Mouse (Mus musculus) liver, embryonic 11.5 days (tissue): ENCODE results near the gene Gm49425. TPM values are rescaled to one million over a fixed set of nuclear protein-coding genes. Genes with fewer than 3 reads are reported as not detected.

Experiments
- ATAC-seq: fragments of 200-750 bp; cut with Nextera tagmentation; replicated peaks from 2 replicates; pipeline ENCODE4 v1.8.0; 2017; ENCODE audit warnings: moderate number of reproducible peaks, mild to moderate bottlenecking, moderate TSS enrichment, moderate library complexity; ENCODE audit not compliant: low FRiP score
- DNase-seq: peaks from one replicate; pipeline ENCODE4 v3.0.0-alpha.2; 2017; ENCODE audit warnings: low spot score
- H3K27ac ChIP-seq: fragments of 300-500 bp; sonication (generic); 2 replicates; pipeline ENCODE4 v1.5.1; 2014; ENCODE audit warnings: mild to moderate bottlenecking, low read depth, low read length, control low read depth
- H3K27me3 ChIP-seq: fragments of 300-500 bp; sonication (generic); replicated peaks from 2 replicates; pipeline ENCODE4 v1.6.1; 2014; ENCODE audit warnings: low read length, mixed read lengths; ENCODE audit not compliant: control insufficient read depth, insufficient read depth
- H3K36me3 ChIP-seq: fragments of 300-500 bp; sonication (generic); 2 replicates; pipeline ENCODE4 v1.6.1; 2014; ENCODE audit warnings: mild to moderate bottlenecking, low read length, moderate library complexity, mixed read lengths; ENCODE audit not compliant: control insufficient read depth, insufficient read depth
- H3K4me1 ChIP-seq: fragments of 300-500 bp; sonication (generic); replicated peaks from 2 replicates; pipeline ENCODE4 v1.6.1; 2014; ENCODE audit warnings: low read length, mixed read lengths; ENCODE audit not compliant: control insufficient read depth, insufficient read depth
- H3K4me2 ChIP-seq: fragments of 300-500 bp; sonication (generic); 2 replicates; pipeline ENCODE4 v1.6.1; 2014; ENCODE audit warnings: mild to moderate bottlenecking, control low read depth, moderate library complexity
- H3K4me3 ChIP-seq: fragments of 300-500 bp; sonication (generic); 2 replicates; pipeline ENCODE4 v1.5.1; 2014; ENCODE audit warnings: low read depth, low read length, control low read depth
- H3K9ac ChIP-seq: fragments of 300-500 bp; sonication (generic); 2 replicates; pipeline ENCODE4 v1.6.1; 2014; ENCODE audit warnings: low read depth, low read length, control low read depth
- H3K9me3 ChIP-seq: fragments of 300-500 bp; sonication (generic); 2 replicates; pipeline ENCODE4 v1.6.1; 2016; ENCODE audit warnings: low read length, inconsistent platforms, mixed read lengths; ENCODE audit not compliant: control insufficient read depth
- WGBS: fragments of 180-500 bp; shearing (Covaris S2); extraction: QIAGEN DNeasy Blood & Tissue Kit; methylation state at CpG from one replicate; pipeline ENCODE4 v1.1.7; 2014; 5-methylcytosine and 5-hydroxymethylcytosine counted together
- polyA plus RNA-seq: library from polyadenylated mRNA; unstranded; fragments of >200 nt; fragmentation: Nextera tagmentation; extraction: Ambion mirVana; gene quantifications from 2 replicates; pipeline ENCODE4 v1.2.1, GENCODE M21; 2014

Gm49425 gene
- polyA plus RNA-seq, 1 experiment from 2014 or later = not detected

GRCm38 (mm10) chr15:101495266-101495665 lies 21.8 kb downstream of the Gm49425 start:
- Histone ChIP-seq H3K9me3 (no peaks in the 10 kb centered on the region), H3K4me3 (no peak overlapping the region), H3K27me3 (no peaks in the 10 kb centered on the region), H3K9ac (no peak overlapping the region), H3K27ac (no peak overlapping the region), H3K4me2 (no peak overlapping the region), H3K36me3 (no peaks in the 10 kb centered on the region), H3K4me1 (no peaks in the 10 kb centered on the region; the same call in 1 of the 2 replicates)
- 81% methylated on average over 8 of the region's 8 CpGs for WGBS
- ATAC-seq (no peak), DNase-seq (no peak)

GRCm38 (mm10) chr15:101494203-101494602 lies 22.9 kb downstream of the Gm49425 start:
- WGBS = 37% methylated on average over 1 of the region's 1 CpGs
- no peaks in the 10 kb centered on the region for H3K27me3 ChIP-seq
- H3K36me3 ChIP-seq = no peaks in the 10 kb centered on the region
- no peak for DNase-seq
- no peak overlapping the region for H3K4me2 ChIP-seq
- no peak for ATAC-seq
- no peak overlapping the region for H3K27ac ChIP-seq
- no peaks in the 10 kb centered on the region; the same call in 1 of the 2 replicates for H3K4me1 ChIP-seq
- no peaks in the 10 kb centered on the region for H3K9me3 ChIP-seq
- no peak overlapping the region for H3K4me3 ChIP-seq
- H3K9ac ChIP-seq = no peak overlapping the region

- Histone ChIP-seq H3K36me3 (no peaks in the 10 kb centered on the region), H3K9me3 (no peaks in the 10 kb centered on the region), H3K27ac (no peak overlapping the region), H3K4me1 (no peaks in the 10 kb centered on the region; the same call in 1 of the 2 replicates), H3K4me3 (no peak overlapping the region), H3K9ac (no peak overlapping the region), H3K27me3 (no peaks in the 10 kb centered on the region), H3K4me2 (no peak overlapping the region)
- WGBS = 89% methylated on average over 6 of the region's 6 CpGs
- no peak for DNase-seq
- ATAC-seq = no peak
These were observed 23.3 kb downstream of the Gm49425 start for GRCm38 (mm10) chr15:101493713-101494112.

GRCm38 (mm10) chr15:101492718-101493117 lies 24.3 kb downstream of the Gm49425 start:
- H3K27ac ChIP-seq = no peak overlapping the region
- H3K9ac ChIP-seq = no peak overlapping the region
- no peaks in the 10 kb centered on the region for H3K36me3 ChIP-seq
- no peak for ATAC-seq
- DNase-seq = no peak
- no peak overlapping the region for H3K4me2 ChIP-seq
- WGBS = 52% methylated on average over 8 of the region's 8 CpGs
- no peaks in the 10 kb centered on the region; the same call in 1 of the 2 replicates for H3K4me1 ChIP-seq
- no peaks in the 10 kb centered on the region for H3K27me3 ChIP-seq
- H3K4me3 ChIP-seq = no peak overlapping the region
- H3K9me3 ChIP-seq = no peaks in the 10 kb centered on the region

GRCm38 (mm10) chr15:101491431-101491830 lies 25.6 kb downstream of the Gm49425 start, which contains the start of gene Krt83:
Gene Krt83, minus strand, starts transcription at chr15:101491512.
- H3K9ac ChIP-seq = no peak within 1 kb of the TSS
- H3K4me3 ChIP-seq = no peak within 1 kb of the TSS
- no peaks in the 10 kb centered on the region for H3K36me3 ChIP-seq
- H3K4me1 ChIP-seq = no peaks in the 10 kb centered on the region; the same call in 1 of the 2 replicates
- no peak within 1 kb of the TSS for H3K4me2 ChIP-seq
- WGBS = 81% methylated on average over 6 of the region's 6 CpGs
- H3K9me3 ChIP-seq = no peaks in the 10 kb centered on the region
- H3K27ac ChIP-seq = no peak within 1 kb of the TSS
- no peaks in the 10 kb centered on the region for H3K27me3 ChIP-seq
- no peak for ATAC-seq
- DNase-seq = no peak

GRCm38 (mm10) chr15:101485911-101486635 lies 31.0 kb downstream of the Gm49425 start:
- H3K27ac ChIP-seq = no peak overlapping the region
- H3K9ac ChIP-seq = no peak overlapping the region
- ATAC-seq (no peak), DNase-seq (no peak)
- no peak overlapping the region for H3K4me2 ChIP-seq
- H3K27me3 ChIP-seq = no peaks in the 10 kb centered on the region
- no peak overlapping the region for H3K4me3 ChIP-seq
- no peaks in the 10 kb centered on the region for H3K36me3 ChIP-seq
- no peaks in the 10 kb centered on the region for H3K9me3 ChIP-seq
- WGBS = 73% methylated on average over 11 of the region's 11 CpGs
- no peaks in the 10 kb centered on the region for H3K4me1 ChIP-seq

GRCm38 (mm10) chr15:101484939-101485338 lies 32.1 kb downstream of the Gm49425 start:
- H3K9ac ChIP-seq = no peak overlapping the region
- H3K4me3 ChIP-seq = no peak overlapping the region
- no peak overlapping the region for H3K27ac ChIP-seq
- no peak overlapping the region for H3K4me2 ChIP-seq
- no peak for ATAC-seq
- no peak for DNase-seq
- peaks cover under 1% of the 10 kb centered on the region; the same call in 1 of the 2 replicates for H3K27me3 ChIP-seq
- H3K9me3 ChIP-seq = no peaks in the 10 kb centered on the region
- H3K4me1 ChIP-seq = no peaks in the 10 kb centered on the region
- 57% methylated on average over 1 of the region's 1 CpGs for WGBS
- H3K36me3 ChIP-seq = no peaks in the 10 kb centered on the region

GRCm38 (mm10) chr15:101483646-101484045 lies 33.4 kb downstream of the Gm49425 start:
- Histone ChIP-seq H3K27ac (no peak overlapping the region), H3K27me3 (peaks cover 13% of the 10 kb centered on the region), H3K4me1 (no peaks in the 10 kb centered on the region), H3K9me3 (no peaks in the 10 kb centered on the region), H3K4me2 (no peak overlapping the region), H3K4me3 (no peak overlapping the region), H3K36me3 (no peaks in the 10 kb centered on the region), H3K9ac (no peak overlapping the region)
- DNase-seq (no peak), ATAC-seq (no peak)
- WGBS = 77% methylated on average over 1 of the region's 1 CpGs

- Histone ChIP-seq H3K4me1 (no peaks in the 10 kb centered on the region), H3K27ac (no peak overlapping the region), H3K36me3 (no peaks in the 10 kb centered on the region), H3K4me3 (no peak overlapping the region), H3K9ac (no peak overlapping the region), H3K9me3 (no peaks in the 10 kb centered on the region), H3K27me3 (peaks cover 21% of the 10 kb centered on the region), H3K4me2 (no peak overlapping the region)
- ATAC-seq (no peak), DNase-seq (no peak)
- 34% methylated on average over 4 of the region's 4 CpGs for WGBS
These were observed 35.0 kb downstream of the Gm49425 start for GRCm38 (mm10) chr15:101482056-101482455.
